Mouse (Mus musculus): ENCODE measurements around the gene Slc39a11. TPM values are rescaled to one million over a fixed set of nuclear protein-coding genes. Genes with fewer than 3 reads are reported as not detected.

Slc39a11 gene
- total RNA-seq (2022) = 10 to 100 TPM; 14.6 to 16.7 (median 16.2) TPM

DNA sequence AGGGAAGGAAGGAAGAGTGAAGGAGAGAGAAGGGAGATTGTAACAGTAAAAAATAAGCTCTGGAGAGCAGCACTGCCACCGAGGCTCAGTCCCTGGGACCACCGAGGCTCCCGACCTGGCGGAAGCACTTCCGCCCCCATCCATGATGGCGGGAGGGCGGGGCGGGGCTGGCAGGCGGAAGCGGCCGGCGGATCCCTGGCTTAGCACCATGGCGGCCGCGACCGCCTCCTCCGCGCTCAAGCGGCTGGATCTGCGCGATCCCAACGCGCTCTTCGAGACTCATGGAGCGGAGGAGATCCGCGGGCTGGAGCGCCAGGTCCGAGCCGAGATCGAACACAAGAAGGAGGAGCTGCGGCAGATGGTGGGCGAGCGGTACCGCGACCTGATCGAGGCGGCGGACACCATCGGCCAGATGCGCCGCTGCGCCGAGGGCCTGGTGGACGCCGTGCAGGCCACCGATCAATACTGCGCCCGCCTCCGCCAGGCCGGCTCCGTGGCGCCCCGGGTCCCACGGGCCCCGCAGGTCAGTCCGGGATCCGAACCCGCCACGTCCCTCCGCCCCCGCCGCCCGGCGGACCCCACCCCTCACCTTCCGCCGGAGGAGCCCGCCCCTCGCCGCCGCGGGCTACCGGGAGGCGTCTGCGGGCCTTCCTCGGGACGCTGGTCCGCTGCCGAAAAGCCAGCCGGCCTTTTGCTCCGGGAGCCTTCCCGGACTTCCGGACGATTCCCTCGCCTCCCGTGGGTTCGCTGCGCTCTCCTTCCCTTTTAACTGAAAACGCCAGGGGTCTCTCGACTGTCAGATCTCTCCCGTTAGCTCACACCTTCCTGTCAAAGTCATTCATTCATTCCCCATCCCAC is at the start of gene Slc39a11:
Gene Slc39a11, minus strand, starts transcription at position 727 of the 858 bp plus-strand sequence.
- peak in 1 of 2 experiments; percentile 55 for DNase-seq (ENCODE audit: low spot score in 2 of 2)

DNA sequence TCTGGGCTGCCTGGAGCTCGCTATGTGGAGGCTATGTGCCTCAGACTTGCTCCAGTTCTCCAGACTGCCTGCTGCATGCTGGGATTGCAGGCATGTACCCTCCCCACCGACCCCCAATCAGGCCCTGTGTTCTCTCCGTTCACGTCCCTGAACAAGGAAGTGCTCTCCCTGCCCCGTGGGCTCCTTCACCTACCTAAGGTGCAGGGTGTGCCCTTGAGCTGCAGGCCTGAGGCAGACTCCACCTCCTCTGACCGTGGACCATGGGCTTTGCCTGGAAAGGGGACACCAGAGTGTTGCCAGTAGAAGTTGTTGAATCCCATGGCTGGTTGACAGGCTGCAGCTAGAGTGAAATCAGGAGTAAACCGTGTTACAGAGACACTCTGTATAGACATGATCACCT is 49.8 kb upstream of the Slc39a11 start:
- no peak for DNase-seq (ENCODE audit: low spot score in 2 of 2)

GRCm38 (mm10) chr11:113698013-113698545 is 48.2 kb upstream of the Slc39a11 start:
- DNase-seq (ENCODE audit: low spot score in 2 of 2) = no peak

- no peak for DNase-seq (ENCODE audit: low spot score in 2 of 2)
These were observed 47.7 kb upstream of the Slc39a11 start for GRCm38 (mm10) chr11:113697571-113697970.

DNA sequence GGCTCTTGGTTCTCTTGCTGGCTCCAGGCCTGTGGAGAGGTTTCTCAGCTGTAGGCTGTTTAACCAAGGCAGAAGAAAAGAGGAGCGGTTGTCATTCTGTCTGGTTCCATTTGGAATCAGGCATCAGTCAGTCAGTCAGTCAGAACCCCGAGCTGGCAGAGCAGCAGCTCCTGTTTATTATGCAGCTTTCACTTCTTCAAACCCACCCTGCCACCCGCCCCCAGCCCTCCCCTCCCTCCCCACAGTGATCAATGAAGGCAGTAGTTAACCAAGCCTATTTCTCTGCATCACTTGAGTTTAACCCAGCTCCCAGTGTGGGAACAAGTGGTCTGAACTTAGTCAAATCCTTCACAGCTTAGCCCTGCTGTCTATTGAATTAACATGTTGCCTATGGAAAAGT is 42.0 kb upstream of the Slc39a11 start:
- no peak for DNase-seq (ENCODE audit: low spot score in 2 of 2)

- DNase-seq (ENCODE audit: low spot score in 2 of 2) = no peak
These were observed 41.4 kb upstream of the Slc39a11 start for GRCm38 (mm10) chr11:113691318-113691717.

DNA sequence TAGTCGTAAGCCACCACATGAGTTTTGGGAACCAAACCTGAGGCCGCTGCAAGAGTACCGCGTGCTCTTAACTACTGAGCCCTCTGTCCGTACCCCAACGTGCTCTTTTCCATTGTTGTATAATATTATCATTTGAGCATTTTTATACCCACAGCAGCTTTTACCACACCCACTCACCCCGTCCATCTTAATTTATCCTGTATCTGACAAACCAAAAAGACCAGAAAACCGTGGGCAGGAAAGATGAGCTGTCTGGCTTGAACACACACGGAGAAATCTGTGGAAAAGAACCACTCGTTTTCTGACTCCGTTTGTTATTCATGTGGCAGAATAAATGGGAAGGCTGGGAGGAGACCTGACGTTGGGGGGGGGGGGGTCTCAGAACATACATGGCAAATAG is 40.6 kb upstream of the Slc39a11 start:
- peak in 1 of 2 experiments; percentile 36 for DNase-seq (ENCODE audit: low spot score in 2 of 2)

GRCm38 (mm10) chr11:113687031-113687430 is 37.2 kb upstream of the Slc39a11 start:
- no peak for DNase-seq (ENCODE audit: low spot score in 2 of 2)

GRCm38 (mm10) chr11:113684707-113685426 is 35.0 kb upstream of the Slc39a11 start:
- no peak for DNase-seq (ENCODE audit: low spot score in 2 of 2)

GRCm38 (mm10) chr11:113683957-113684706 is 34.3 kb upstream of the Slc39a11 start, which contains the start of the genes Fam104a and D11Wsu47e:
Gene Fam104a, minus strand, starts transcription at chr11:113684155.
Gene D11Wsu47e, plus strand, starts transcription at chr11:113684412.
- DNase-seq (ENCODE audit: low spot score in 2 of 2) = peak; percentile 94 to 97

DNA sequence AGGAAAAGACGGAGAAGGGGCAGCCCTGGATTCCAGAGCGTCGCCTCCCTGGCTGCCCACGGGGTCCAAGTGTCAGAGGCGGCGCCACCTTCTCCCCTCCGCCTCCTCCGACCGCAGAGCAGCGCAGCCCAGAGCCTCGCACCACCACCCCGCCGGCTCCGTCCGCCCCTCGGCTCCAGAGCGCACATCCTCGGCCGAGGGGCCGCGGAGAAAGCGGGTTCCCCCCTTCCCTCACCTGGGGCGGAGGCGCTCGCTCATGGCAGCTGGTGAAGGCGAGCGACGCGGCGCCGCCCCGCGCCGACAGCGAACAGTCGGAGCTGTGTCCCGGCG is 33.7 kb upstream of the Slc39a11 start:
- DNase-seq (ENCODE audit: low spot score in 2 of 2) = no peak

DNA sequence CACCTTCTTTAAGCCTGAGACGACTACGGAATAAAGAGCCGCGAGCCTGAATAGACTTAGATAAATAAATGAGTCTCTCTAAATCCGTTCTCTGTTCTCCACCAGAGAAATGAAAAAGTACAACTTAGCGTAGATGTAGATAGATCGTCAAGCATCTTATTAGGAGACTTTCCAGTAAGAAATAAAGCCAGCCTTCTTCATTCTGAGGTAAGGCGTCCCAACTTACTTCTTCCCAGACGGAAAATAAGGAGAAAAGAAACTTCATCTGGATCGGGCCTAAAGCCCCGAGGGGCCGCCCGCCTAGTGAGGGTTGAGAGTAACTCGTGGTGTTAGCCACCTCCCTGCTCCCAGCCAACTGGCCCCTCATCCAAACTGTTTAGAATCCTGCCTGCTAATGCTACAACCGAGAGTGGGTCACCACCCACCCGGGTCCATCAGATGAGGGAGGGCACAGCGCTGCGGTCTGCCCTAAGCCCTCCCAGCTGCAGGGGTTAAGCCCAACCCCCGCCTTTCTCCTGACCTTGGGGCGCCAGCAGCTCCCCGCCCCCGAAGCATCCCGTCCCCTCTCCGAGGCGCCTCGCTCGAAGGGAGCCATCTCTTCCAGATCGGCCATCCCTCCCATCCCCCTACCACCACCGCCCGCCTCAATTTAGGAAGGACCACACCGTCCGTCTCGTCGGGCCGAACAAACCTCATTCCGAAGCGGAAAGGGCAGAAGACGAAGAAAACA is 33.2 kb upstream of the Slc39a11 start:
- DNase-seq (ENCODE audit: low spot score in 2 of 2) = peak in 1 of 2 experiments; percentile 42

DNA sequence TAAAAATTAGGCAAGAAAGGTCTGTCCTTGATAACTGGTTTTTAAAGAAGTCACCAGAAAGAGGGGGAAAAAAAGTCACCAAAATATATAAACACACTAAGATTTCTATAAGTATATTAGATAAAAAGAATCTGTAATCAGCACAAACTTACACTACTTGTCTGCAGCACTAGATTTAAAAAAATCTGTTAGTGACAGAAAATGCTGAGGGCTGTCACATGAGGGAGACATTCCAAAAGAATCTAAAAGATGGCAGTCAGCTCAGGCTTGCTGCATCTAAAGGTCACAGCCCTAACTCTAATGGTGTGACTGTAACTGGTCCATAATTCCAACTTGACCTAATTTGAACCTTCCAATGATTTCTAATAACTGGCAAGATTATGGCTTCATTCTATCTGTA is 32.1 kb upstream of the Slc39a11 start:
- DNase-seq (ENCODE audit: low spot score in 2 of 2) = no peak

DNA sequence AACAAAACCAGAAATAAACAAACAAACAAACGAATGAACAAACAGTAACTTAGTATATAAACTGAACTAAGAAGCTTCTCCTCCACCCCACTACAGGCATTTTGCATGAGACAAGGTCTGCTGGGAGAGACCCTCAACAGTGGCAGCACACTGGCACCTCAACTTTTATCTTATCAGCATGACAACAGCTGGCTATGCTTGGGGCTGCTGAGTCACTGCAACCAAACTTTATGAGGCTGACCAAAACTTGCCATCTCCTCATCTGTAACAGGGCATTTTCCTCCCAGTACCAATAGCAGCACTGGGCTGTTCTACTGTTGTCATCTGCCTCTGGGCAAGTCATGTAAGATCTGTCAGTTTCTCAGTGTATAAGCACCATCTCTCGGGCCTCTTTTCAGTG is 31.1 kb upstream of the Slc39a11 start:
- DNase-seq (ENCODE audit: low spot score in 2 of 2) = no peak

DNA sequence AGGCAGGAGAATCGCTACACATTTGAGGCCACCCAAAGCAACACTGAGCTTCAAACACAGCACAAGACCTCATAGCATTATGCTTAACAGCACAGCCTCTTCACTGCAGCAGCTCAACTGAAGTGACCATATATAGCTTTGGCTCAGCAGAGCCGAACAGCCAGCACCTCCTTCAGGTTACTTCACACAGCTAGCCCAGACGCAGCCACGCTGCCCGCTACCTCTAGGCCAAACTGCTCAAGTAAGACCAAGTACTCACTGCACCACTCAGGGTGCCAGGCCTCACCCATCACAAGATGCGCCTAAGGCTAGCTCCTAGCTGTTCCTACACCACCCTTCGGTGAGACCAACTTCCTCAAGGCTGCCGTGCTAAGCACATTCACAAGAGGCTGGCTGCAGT is 28.5 kb upstream of the Slc39a11 start:
- no peak for DNase-seq (ENCODE audit: low spot score in 2 of 2)

DNA sequence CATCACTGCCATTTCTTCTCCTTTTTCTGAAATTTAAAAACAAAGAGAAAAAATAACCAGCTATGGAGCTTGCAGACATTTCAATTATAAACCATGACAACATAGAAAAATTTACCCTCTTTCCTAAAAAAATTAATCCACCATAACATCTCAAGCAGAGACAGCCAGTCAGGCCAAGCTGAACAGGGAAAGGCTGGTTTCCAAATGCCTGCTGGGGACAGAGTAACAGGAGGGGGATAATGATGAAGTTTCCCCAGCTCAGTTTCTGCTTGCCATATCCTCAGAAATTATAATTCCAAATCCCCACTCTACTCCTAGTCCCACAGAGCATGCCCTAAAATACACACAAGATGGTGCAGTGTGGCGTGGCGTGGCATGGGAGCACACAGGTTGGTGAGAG is 27.5 kb upstream of the Slc39a11 start:
- DNase-seq (ENCODE audit: low spot score in 2 of 2) = no peak

DNA sequence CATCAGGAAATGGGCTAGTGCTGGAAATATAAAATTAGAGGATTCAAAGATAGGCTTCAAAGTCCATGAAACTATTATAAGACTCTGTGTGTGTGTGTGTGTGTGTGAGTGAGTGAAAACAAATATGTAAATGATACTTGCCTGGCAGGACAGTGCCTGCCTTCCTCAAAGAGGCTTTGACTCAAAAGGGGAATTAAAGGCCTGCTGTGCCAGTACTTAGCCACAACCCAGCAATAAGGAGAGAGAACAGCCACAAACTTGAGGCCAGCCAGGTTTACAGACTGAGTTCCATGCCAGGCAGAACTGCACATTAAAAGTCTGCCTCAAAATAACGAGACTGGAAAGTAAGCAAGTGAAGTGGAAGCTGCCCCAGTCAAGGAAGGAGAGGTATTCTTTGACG is 27.0 kb upstream of the Slc39a11 start:
- no peak for DNase-seq (ENCODE audit: low spot score in 2 of 2)

GRCm38 (mm10) chr11:113674595-113674994 is 24.7 kb upstream of the Slc39a11 start:
- no peak for DNase-seq (ENCODE audit: low spot score in 2 of 2)

- no peak for DNase-seq (ENCODE audit: low spot score in 2 of 2)
These were observed 23.7 kb upstream of the Slc39a11 start for GRCm38 (mm10) chr11:113673614-113674013.

DNA sequence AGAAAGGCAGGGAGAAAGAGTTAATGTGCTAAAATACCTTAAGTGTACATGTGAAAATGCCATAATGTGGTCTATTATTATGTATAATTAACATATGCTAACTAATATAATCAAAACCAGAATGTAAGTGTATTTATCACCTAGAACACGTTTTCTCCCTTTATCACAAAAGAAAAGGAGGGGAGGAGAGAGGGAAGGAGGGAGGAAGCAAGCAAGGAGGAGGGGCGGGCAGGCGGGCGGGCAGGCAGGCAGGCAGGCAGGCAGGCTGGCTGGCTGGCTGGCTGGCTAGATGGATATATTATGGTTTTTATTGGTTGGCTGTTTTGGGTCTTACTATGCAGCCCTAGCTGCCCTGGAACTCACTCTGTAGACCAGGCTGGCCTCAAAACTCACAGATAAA is 19.8 kb upstream of the Slc39a11 start:
- DNase-seq (ENCODE audit: low spot score in 2 of 2) = no peak

DNA sequence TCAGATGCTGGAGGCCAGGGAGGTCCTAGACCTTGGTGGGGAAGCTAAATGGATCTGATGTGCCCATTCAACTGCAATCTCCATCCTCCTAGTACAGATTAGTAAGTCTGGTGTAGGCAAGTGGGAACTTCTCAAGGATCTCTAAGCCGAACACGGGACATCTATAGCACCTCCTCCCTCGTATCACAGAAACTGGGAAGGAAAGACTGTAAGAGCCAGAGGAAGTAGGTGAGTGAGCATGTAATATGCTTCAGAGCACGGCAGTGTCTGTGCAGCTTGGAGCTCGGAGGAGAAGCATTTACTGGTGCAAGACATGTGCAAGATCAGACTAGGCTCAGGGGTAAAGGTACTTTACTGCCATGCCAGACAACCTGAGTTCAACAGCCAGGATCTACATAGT is 19.0 kb upstream of the Slc39a11 start:
- DNase-seq (ENCODE audit: low spot score in 2 of 2) = no peak
